Mouse (Mus musculus) right cerebral cortex, postnatal 10 days (tissue): Measurements from ENCODE around the gene Aqp6.

Source experiments
- DNase-seq, 2 experiments: peaks; one replicate each; pipeline ENCODE4 v3.0.0; 2021; ENCODE audit warnings: low spot score in 2 of 2

Aqp6 gene

GRCm38 (mm10) chr15:99644776-99645175 lies 43.6 kb downstream of the Aqp6 start:
- DNase-seq = peak; percentile 70 to 72

GRCm38 (mm10) chr15:99648326-99648725 lies 47.1 kb downstream of the Aqp6 start:
- no peak for DNase-seq

- no peak for DNase-seq
Measured at GRCm38 (mm10) chr15:99649067-99649761, 48.0 kb downstream of the Aqp6 start.

- DNase-seq = no peak
Measured at GRCm38 (mm10) chr15:99650304-99650703, 49.1 kb downstream of the Aqp6 start.

GRCm38 (mm10) chr15:99651163-99651872 lies 50.1 kb downstream of the Aqp6 start, which contains the start of gene Racgap1:
TSS of gene Racgap1 (minus strand) at chr15:99651656.
- peak; percentile 98 for DNase-seq

- DNase-seq = no peak
Measured at GRCm38 (mm10) chr15:99651984-99652872, 51.0 kb downstream of the Aqp6 start.

- no peak for DNase-seq
Measured at GRCm38 (mm10) chr15:99653291-99653690, 52.1 kb downstream of the Aqp6 start.

- DNase-seq = no peak
Measured at GRCm38 (mm10) chr15:99653876-99654275, 52.7 kb downstream of the Aqp6 start.
